Mouse (Mus musculus): Measurements from ENCODE around the gene Eprs.

GRCm38 (mm10) chr1:185352151-185352550 lies 10.7 kb upstream of the Eprs start:
- TF ChIP-seq CTCF (IDR thresholded peaks at IDR 0.05; ENCODE audit: insufficient read depth, low read depth, low read length) = no peak
- no peak for TF ChIP-seq POLR2A (IDR thresholded peaks at IDR 0.05; ENCODE audit: insufficient read depth, low read depth, low read length)

All from olfactory bulb, adult 2 months (tissue).